Mouse (Mus musculus): Measurements from ENCODE around the gene Fgf18. TPM values are rescaled to one million over a fixed set of nuclear protein-coding genes. Genes with fewer than 3 reads are reported as not detected.

Gene Fgf18
- polyA plus RNA-seq, 1 experiment from 2014 or later: 16.0 TPM

GRCm38 (mm10) chr11:33138686-33139085 lies 8.5 kb downstream of the Fgf18 start:
- Histone ChIP-seq H3K9me3 (ENCODE audit: control insufficient read depth, low read length) (no peaks in the 10 kb centered on the region), H3K27me3 (replicated peaks; ENCODE audit: control insufficient read depth, insufficient read depth, low read length) (no peaks in the 10 kb centered on the region; the same call in 1 of the 2 replicates), H3K4me2 (ENCODE audit: low read depth, low read length) (no peak overlapping the region), H3K9ac (ENCODE audit: low read depth, low read length) (no peak overlapping the region), H3K36me3 (ENCODE audit: control insufficient read depth, insufficient read depth, low read length) (no peaks in the 10 kb centered on the region), H3K27ac (replicated peaks; ENCODE audit: low read depth, low read length) (no peak overlapping the region), H3K4me1 (ENCODE audit: control insufficient read depth, insufficient read depth, low read length) (0 out of 2 replicates have a peak, but pooled peaks cover 4% of the 10 kb centered on the region), H3K4me3 (ENCODE audit: low read depth, low read length) (no peak overlapping the region)
- no peak for ATAC-seq (ENCODE audit: low read depth)
- WGBS: 83% methylated on average over 5 of the region's 5 CpGs
- DNase-seq (ENCODE audit: low spot score): no peak

- Histone ChIP-seq H3K36me3 (ENCODE audit: control insufficient read depth, insufficient read depth, low read length) (no peaks in the 10 kb centered on the region), H3K4me3 (ENCODE audit: low read depth, low read length) (no peak overlapping the region), H3K27ac (replicated peaks; ENCODE audit: low read depth, low read length) (no peak overlapping the region), H3K27me3 (replicated peaks; ENCODE audit: control insufficient read depth, insufficient read depth, low read length) (no peaks in the 10 kb centered on the region), H3K9me3 (ENCODE audit: control insufficient read depth, low read length) (no peaks in the 10 kb centered on the region), H3K9ac (ENCODE audit: low read depth, low read length) (no peak overlapping the region), H3K4me1 (ENCODE audit: control insufficient read depth, insufficient read depth, low read length) (no peaks in the 10 kb centered on the region), H3K4me2 (ENCODE audit: low read depth, low read length) (no peak overlapping the region)
- ATAC-seq (ENCODE audit: low read depth) (no peak), DNase-seq (ENCODE audit: low spot score) (no peak)
- 88% methylated on average over 8 of the region's 8 CpGs for WGBS
These were observed 12.7 kb downstream of the Fgf18 start for GRCm38 (mm10) chr11:33134391-33134986.

- Histone ChIP-seq H3K4me2 (ENCODE audit: low read depth, low read length) (no peak overlapping the region), H3K9ac (ENCODE audit: low read depth, low read length) (no peak overlapping the region), H3K9me3 (ENCODE audit: control insufficient read depth, low read length) (no peaks in the 10 kb centered on the region), H3K27me3 (replicated peaks; ENCODE audit: control insufficient read depth, insufficient read depth, low read length) (no peaks in the 10 kb centered on the region), H3K36me3 (ENCODE audit: control insufficient read depth, insufficient read depth, low read length) (no peaks in the 10 kb centered on the region), H3K4me3 (ENCODE audit: low read depth, low read length) (no peak overlapping the region), H3K4me1 (ENCODE audit: control insufficient read depth, insufficient read depth, low read length) (no peaks in the 10 kb centered on the region), H3K27ac (replicated peaks; ENCODE audit: low read depth, low read length) (no peak overlapping the region)
- WGBS: 66% methylated on average over 8 of the region's 8 CpGs
- DNase-seq (ENCODE audit: low spot score) (no peak), ATAC-seq (ENCODE audit: low read depth) (no peak)
These were observed 14.4 kb downstream of the Fgf18 start for GRCm38 (mm10) chr11:33132619-33133338.

DNA sequence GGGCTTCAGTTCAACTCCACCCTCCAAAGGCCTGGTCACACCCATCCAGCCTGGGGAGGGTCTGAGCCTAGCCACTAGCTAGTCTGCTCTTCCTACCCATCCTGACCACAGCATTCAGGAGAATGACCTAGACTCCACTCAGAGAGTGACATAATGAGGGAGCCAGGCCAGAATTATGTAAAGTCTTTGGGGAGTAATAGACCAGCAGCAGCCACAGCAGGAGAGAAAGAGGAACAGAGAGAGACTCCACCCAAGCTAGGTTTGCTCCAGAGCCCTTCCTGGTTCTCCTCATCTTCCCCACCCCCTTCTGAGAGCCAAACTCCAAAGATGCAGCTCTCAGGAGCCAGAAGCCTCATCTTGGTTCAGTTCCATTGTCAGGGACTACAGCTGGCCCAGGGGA lies 20.1 kb downstream of the Fgf18 start:
- peaks cover 4% of the 10 kb centered on the region; the same call in 1 of the 2 replicates for H3K4me1 ChIP-seq (ENCODE audit: control insufficient read depth, insufficient read depth, low read length)
- H3K27ac ChIP-seq (replicated peaks; ENCODE audit: low read depth, low read length): no peak overlapping the region
- H3K36me3 ChIP-seq (ENCODE audit: control insufficient read depth, insufficient read depth, low read length): peaks cover 7% of the 10 kb centered on the region; the same call in 1 of the 2 replicates
- DNase-seq (ENCODE audit: low spot score): no peak
- H3K9ac ChIP-seq (ENCODE audit: low read depth, low read length): no peak overlapping the region
- no peak overlapping the region for H3K4me3 ChIP-seq (ENCODE audit: low read depth, low read length)
- H3K4me2 ChIP-seq (ENCODE audit: low read depth, low read length): no peak overlapping the region
- no peaks in the 10 kb centered on the region; the same call in 1 of the 2 replicates for H3K27me3 ChIP-seq (replicated peaks; ENCODE audit: control insufficient read depth, insufficient read depth, low read length)
- no peak for ATAC-seq (ENCODE audit: low read depth)
- H3K9me3 ChIP-seq (ENCODE audit: control insufficient read depth, low read length): no peaks in the 10 kb centered on the region

GRCm38 (mm10) chr11:33122575-33123268 lies 24.5 kb downstream of the Fgf18 start:
- Histone ChIP-seq H3K9me3 (ENCODE audit: control insufficient read depth, low read length) (no peaks in the 10 kb centered on the region), H3K4me2 (ENCODE audit: low read depth, low read length) (peak overlapping the region; percentile 58), H3K27ac (replicated peaks; ENCODE audit: low read depth, low read length) (no peak overlapping the region), H3K9ac (ENCODE audit: low read depth, low read length) (peak overlapping the region; percentile 47), H3K4me3 (ENCODE audit: low read depth, low read length) (peak overlapping the region; percentile 28), H3K36me3 (ENCODE audit: control insufficient read depth, insufficient read depth, low read length) (peaks cover 9% of the 10 kb centered on the region), H3K27me3 (replicated peaks; ENCODE audit: control insufficient read depth, insufficient read depth, low read length) (no peaks in the 10 kb centered on the region; the same call in 1 of the 2 replicates), H3K4me1 (ENCODE audit: control insufficient read depth, insufficient read depth, low read length) (peaks cover 4% of the 10 kb centered on the region; the same call in 1 of the 2 replicates)
- peak; percentile 51 for ATAC-seq (ENCODE audit: low read depth)
- no peak for DNase-seq (ENCODE audit: low spot score)
- 2% methylated on average over 13 of the region's 37 CpGs for WGBS

- no peak overlapping the region for H3K9ac ChIP-seq (ENCODE audit: low read depth, low read length)
- H3K4me1 ChIP-seq (ENCODE audit: control insufficient read depth, insufficient read depth, low read length): peaks cover 4% of the 10 kb centered on the region; the same call in 1 of the 2 replicates
- no peak for ATAC-seq (ENCODE audit: low read depth)
- no peaks in the 10 kb centered on the region; the same call in 1 of the 2 replicates for H3K27me3 ChIP-seq (replicated peaks; ENCODE audit: control insufficient read depth, insufficient read depth, low read length)
- no peak overlapping the region for H3K4me3 ChIP-seq (ENCODE audit: low read depth, low read length)
- 71% methylated on average over 8 of the region's 8 CpGs for WGBS
- H3K27ac ChIP-seq (replicated peaks; ENCODE audit: low read depth, low read length): no peak overlapping the region
- DNase-seq (ENCODE audit: low spot score): no peak
- H3K9me3 ChIP-seq (ENCODE audit: control insufficient read depth, low read length): no peaks in the 10 kb centered on the region
- H3K36me3 ChIP-seq (ENCODE audit: control insufficient read depth, insufficient read depth, low read length): peaks cover 17% of the 10 kb centered on the region
- no peak overlapping the region for H3K4me2 ChIP-seq (ENCODE audit: low read depth, low read length)
These were observed 27.6 kb downstream of the Fgf18 start for GRCm38 (mm10) chr11:33119556-33119955.

DNA sequence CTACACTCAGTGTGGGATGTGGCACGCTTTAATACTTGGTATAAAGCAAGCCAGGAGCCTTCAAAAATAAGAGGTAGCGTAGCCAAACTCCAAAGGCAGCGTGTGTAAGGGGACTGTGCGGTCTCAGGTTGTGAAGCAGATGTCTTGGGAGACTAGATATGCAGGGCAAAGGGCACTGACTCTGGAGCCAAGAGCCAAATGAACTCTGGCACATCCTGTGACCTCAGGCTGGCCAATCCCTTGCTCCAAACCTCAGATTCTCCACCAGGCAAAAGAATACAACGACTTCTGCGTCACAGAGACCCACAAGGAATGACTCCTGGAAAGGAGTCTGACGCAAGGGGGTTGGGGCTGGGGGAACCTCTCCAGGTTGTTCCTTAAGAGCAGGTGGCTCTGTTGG lies 28.1 kb downstream of the Fgf18 start:
- WGBS: 69% methylated on average over 7 of the region's 7 CpGs
- H3K4me3 ChIP-seq (ENCODE audit: low read depth, low read length): no peak overlapping the region
- H3K4me1 ChIP-seq (ENCODE audit: control insufficient read depth, insufficient read depth, low read length): peaks cover 4% of the 10 kb centered on the region; the same call in 1 of the 2 replicates
- ATAC-seq (ENCODE audit: low read depth) (no peak), DNase-seq (ENCODE audit: low spot score) (no peak)
- no peak overlapping the region for H3K9ac ChIP-seq (ENCODE audit: low read depth, low read length)
- no peak overlapping the region for H3K4me2 ChIP-seq (ENCODE audit: low read depth, low read length)
- H3K27me3 ChIP-seq (replicated peaks; ENCODE audit: control insufficient read depth, insufficient read depth, low read length): no peaks in the 10 kb centered on the region; the same call in 1 of the 2 replicates
- H3K9me3 ChIP-seq (ENCODE audit: control insufficient read depth, low read length): no peaks in the 10 kb centered on the region
- no peak overlapping the region for H3K27ac ChIP-seq (replicated peaks; ENCODE audit: low read depth, low read length)
- H3K36me3 ChIP-seq (ENCODE audit: control insufficient read depth, insufficient read depth, low read length): peaks cover 14% of the 10 kb centered on the region

GRCm38 (mm10) chr11:33118480-33118879 lies 28.7 kb downstream of the Fgf18 start:
- Histone ChIP-seq H3K36me3 (ENCODE audit: control insufficient read depth, insufficient read depth, low read length) (peaks cover 10% of the 10 kb centered on the region; the same call in 1 of the 2 replicates), H3K9me3 (ENCODE audit: control insufficient read depth, low read length) (no peaks in the 10 kb centered on the region), H3K27me3 (replicated peaks; ENCODE audit: control insufficient read depth, insufficient read depth, low read length) (no peaks in the 10 kb centered on the region; the same call in 1 of the 2 replicates), H3K4me3 (ENCODE audit: low read depth, low read length) (no peak overlapping the region), H3K4me1 (ENCODE audit: control insufficient read depth, insufficient read depth, low read length) (peaks cover 4% of the 10 kb centered on the region; the same call in 1 of the 2 replicates), H3K4me2 (ENCODE audit: low read depth, low read length) (no peak overlapping the region), H3K9ac (ENCODE audit: low read depth, low read length) (no peak overlapping the region), H3K27ac (replicated peaks; ENCODE audit: low read depth, low read length) (no peak overlapping the region)
- ATAC-seq (ENCODE audit: low read depth): no peak
- 79% methylated on average over 6 of the region's 6 CpGs for WGBS
- DNase-seq (ENCODE audit: low spot score): no peak
